Mouse (Mus musculus): ENCODE measurements around the gene Zfp444. TPM values are rescaled to one million over a fixed set of nuclear protein-coding genes. Genes with fewer than 3 reads are reported as not detected.
"Not testable (repeated sequence)": the region's sequence is repeated elsewhere in the genome, so short reads cannot be mapped to it uniquely, and the experiment has no call there.

The Zfp444 gene
- total RNA-seq, 1 experiment from 2014 or later = 12.8 TPM

- ATAC-seq (replicated peaks in 1 of 2; ENCODE audit: insufficient read depth in 1 of 2, low FRiP score in 2 of 2, low TSS enrichment in 1 of 2, low read depth in 1 of 2, poor library complexity in 2 of 2, severe bottlenecking in 2 of 2) = no peak
Measured at GRCm38 (mm10) chr7:6185391-6185790, 13.4 kb downstream of the Zfp444 start.

- no peak for ATAC-seq (replicated peaks in 1 of 2; ENCODE audit: insufficient read depth in 1 of 2, low FRiP score in 2 of 2, low TSS enrichment in 1 of 2, low read depth in 1 of 2, poor library complexity in 2 of 2, severe bottlenecking in 2 of 2)
Measured at GRCm38 (mm10) chr7:6186176-6186575, 14.2 kb downstream of the Zfp444 start.

- no peak for ATAC-seq (replicated peaks in 1 of 2; ENCODE audit: insufficient read depth in 1 of 2, low FRiP score in 2 of 2, low TSS enrichment in 1 of 2, low read depth in 1 of 2, poor library complexity in 2 of 2, severe bottlenecking in 2 of 2)
Measured at GRCm38 (mm10) chr7:6186756-6187155, 14.7 kb downstream of the Zfp444 start.

DNA sequence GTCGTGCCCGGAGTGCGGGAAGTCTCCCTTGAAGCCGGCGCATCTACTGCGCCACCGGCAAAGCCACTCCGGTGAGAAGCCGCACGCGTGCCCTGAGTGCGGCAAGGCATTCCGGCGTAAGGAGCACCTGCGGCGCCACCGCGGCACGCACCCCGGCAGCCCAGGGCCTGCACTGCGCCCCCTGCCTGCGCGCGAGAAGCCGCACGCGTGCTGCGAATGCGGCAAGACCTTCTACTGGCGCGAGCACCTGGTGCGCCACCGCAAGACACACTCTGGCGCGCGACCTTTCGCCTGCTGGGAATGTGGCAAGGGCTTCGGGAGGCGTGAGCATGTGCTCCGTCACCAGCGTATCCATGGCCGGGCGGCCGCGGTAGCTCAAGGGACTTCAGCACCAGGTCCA is 17.5 kb downstream of the Zfp444 start:
- ATAC-seq (replicated peaks in 1 of 2; ENCODE audit: insufficient read depth in 1 of 2, low FRiP score in 2 of 2, low TSS enrichment in 1 of 2, low read depth in 1 of 2, poor library complexity in 2 of 2, severe bottlenecking in 2 of 2) = no peak

GRCm38 (mm10) chr7:6191376-6191775 is 19.4 kb downstream of the Zfp444 start:
- ATAC-seq (replicated peaks in 1 of 2; ENCODE audit: insufficient read depth in 1 of 2, low FRiP score in 2 of 2, low TSS enrichment in 1 of 2, low read depth in 1 of 2, poor library complexity in 2 of 2, severe bottlenecking in 2 of 2) = peak; percentile 50 to 63

DNA sequence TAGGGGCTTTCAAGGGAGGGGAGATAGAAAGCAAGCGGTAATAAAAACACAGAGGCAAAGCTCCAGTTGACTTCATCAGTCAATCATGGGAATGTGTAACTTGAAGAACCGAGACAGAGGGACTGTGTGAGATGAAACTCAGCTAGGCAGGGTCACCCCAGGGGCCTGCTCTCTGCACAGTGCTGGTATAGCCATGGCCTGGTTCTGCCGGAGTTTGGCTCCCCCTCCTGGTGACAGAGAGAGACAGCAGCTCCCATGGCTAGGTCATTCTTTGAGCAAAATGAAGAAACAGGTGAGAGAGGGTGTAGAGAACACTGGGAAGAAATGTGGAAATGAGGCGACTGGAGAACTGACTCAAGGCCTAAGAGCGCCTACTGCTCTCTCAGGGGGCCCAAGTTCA is 22.1 kb downstream of the Zfp444 start:
- ATAC-seq (replicated peaks in 1 of 2; ENCODE audit: insufficient read depth in 1 of 2, low FRiP score in 2 of 2, low TSS enrichment in 1 of 2, low read depth in 1 of 2, poor library complexity in 2 of 2, severe bottlenecking in 2 of 2) = peak; percentile 80

GRCm38 (mm10) chr7:6195777-6196176 is 23.8 kb downstream of the Zfp444 start:
- ATAC-seq (replicated peaks in 1 of 2; ENCODE audit: insufficient read depth in 1 of 2, low FRiP score in 2 of 2, low TSS enrichment in 1 of 2, low read depth in 1 of 2, poor library complexity in 2 of 2, severe bottlenecking in 2 of 2) = no peak

DNA sequence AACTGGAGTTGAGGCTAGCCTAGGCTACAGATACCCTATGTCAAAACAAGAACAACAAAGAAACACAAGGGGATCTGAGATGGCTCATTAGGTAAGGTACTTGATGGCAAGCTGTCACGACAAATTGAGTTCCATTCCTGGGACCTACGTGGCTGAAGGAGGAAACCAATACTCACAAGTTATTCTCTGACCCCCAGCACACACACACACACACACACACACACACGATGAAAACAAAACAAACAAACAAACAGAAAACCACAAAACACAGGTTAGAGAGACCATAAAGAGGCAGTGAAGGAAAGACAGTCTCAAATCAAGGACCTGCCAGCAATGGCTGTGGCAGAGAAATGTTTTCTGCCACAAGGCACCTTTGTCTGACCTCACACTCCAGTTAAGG is 24.8 kb downstream of the Zfp444 start, which contains the start of gene Galp:
TSS of gene Galp (plus strand) at position 301 of the 400 bp plus-strand sequence.
- no peak for ATAC-seq (replicated peaks in 1 of 2; ENCODE audit: insufficient read depth in 1 of 2, low FRiP score in 2 of 2, low TSS enrichment in 1 of 2, low read depth in 1 of 2, poor library complexity in 2 of 2, severe bottlenecking in 2 of 2)

GRCm38 (mm10) chr7:6204200-6204599 is 32.2 kb downstream of the Zfp444 start:
- no peak for ATAC-seq (replicated peaks in 1 of 2; ENCODE audit: insufficient read depth in 1 of 2, low FRiP score in 2 of 2, low TSS enrichment in 1 of 2, low read depth in 1 of 2, poor library complexity in 2 of 2, severe bottlenecking in 2 of 2)

GRCm38 (mm10) chr7:6213144-6213543 is 41.1 kb downstream of the Zfp444 start:
- peak; percentile 32 to 46; a peak in 1 of 4 replicates for ATAC-seq (replicated peaks in 1 of 2; ENCODE audit: insufficient read depth in 1 of 2, low FRiP score in 2 of 2, low TSS enrichment in 1 of 2, low read depth in 1 of 2, poor library complexity in 2 of 2, severe bottlenecking in 2 of 2)

GRCm38 (mm10) chr7:6214691-6215090 is 42.7 kb downstream of the Zfp444 start:
- not testable (repeated sequence) for ATAC-seq (replicated peaks in 1 of 2; ENCODE audit: insufficient read depth in 1 of 2, low FRiP score in 2 of 2, low TSS enrichment in 1 of 2, low read depth in 1 of 2, poor library complexity in 2 of 2, severe bottlenecking in 2 of 2)

DNA sequence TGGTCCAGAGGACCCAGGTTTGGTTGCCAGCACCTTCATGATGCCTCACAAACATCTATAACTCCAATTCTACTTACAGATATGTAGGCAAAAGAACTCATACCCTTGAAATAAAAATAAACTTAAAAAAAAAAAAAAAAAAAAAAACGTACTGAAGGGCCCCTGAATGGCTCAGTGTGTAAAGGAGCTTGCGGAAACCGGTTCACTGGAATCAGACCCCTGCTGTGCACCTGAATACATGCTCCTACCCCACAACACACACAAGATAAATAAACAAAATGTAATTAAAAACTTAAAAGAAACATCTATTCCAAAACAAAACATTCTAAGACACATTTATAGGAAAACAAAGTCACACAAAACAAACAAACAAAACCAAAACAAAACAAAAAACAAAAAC is 48.1 kb downstream of the Zfp444 start:
- ATAC-seq (replicated peaks in 1 of 2; ENCODE audit: insufficient read depth in 1 of 2, low FRiP score in 2 of 2, low TSS enrichment in 1 of 2, low read depth in 1 of 2, poor library complexity in 2 of 2, severe bottlenecking in 2 of 2) = no peak

DNA sequence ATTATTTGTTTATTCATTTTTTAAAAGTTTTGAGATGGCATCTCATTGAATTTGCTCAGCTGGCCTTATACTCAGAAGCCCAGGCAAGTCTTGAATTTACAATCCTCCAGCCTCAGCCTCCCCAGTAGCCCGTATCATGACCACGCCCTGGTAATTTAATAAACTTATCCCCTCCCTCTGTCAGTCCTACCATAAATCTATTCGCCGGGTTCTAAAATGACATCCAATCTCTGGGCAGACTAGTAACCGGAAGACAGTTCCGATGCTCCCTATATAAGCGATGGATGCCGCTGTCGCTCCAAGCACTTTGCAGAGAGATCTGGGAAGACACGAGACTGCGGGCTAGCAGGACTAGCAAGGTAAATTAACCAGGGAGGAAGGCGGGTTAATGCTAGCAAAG is 50.0 kb downstream of the Zfp444 start, which contains the start of gene Zscan5b:
TSS of gene Zscan5b (plus strand) at position 301 of the 400 bp plus-strand sequence.
- ATAC-seq (replicated peaks in 1 of 2; ENCODE audit: insufficient read depth in 1 of 2, low FRiP score in 2 of 2, low TSS enrichment in 1 of 2, low read depth in 1 of 2, poor library complexity in 2 of 2, severe bottlenecking in 2 of 2) = no peak

DNA sequence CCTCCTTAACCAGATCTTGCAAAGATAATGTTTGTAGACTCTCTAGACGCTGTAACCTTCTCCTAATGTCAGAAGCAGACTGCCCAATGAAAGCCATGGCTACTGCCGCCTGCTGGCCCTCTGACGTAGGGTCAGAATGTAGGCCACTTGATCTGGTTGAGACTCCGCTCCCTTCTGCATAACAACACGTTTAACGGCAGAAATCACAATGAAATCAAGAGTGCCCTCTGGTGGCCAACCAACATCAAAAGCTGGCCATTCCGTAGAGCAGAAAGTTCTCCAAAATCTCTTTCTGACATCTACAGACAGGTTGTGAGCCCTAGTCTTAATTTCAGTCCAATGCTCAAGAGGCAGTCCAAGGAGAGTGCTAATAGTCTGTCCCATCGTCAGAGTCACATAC is 56.5 kb downstream of the Zfp444 start:
- ATAC-seq (replicated peaks in 1 of 2; ENCODE audit: insufficient read depth in 1 of 2, low FRiP score in 2 of 2, low TSS enrichment in 1 of 2, low read depth in 1 of 2, poor library complexity in 2 of 2, severe bottlenecking in 2 of 2) = not testable (repeated sequence)

- no peak for ATAC-seq (replicated peaks in 1 of 2; ENCODE audit: insufficient read depth in 1 of 2, low FRiP score in 2 of 2, low TSS enrichment in 1 of 2, low read depth in 1 of 2, poor library complexity in 2 of 2, severe bottlenecking in 2 of 2)
Measured at GRCm38 (mm10) chr7:6239787-6240186, 67.8 kb downstream of the Zfp444 start.

DNA sequence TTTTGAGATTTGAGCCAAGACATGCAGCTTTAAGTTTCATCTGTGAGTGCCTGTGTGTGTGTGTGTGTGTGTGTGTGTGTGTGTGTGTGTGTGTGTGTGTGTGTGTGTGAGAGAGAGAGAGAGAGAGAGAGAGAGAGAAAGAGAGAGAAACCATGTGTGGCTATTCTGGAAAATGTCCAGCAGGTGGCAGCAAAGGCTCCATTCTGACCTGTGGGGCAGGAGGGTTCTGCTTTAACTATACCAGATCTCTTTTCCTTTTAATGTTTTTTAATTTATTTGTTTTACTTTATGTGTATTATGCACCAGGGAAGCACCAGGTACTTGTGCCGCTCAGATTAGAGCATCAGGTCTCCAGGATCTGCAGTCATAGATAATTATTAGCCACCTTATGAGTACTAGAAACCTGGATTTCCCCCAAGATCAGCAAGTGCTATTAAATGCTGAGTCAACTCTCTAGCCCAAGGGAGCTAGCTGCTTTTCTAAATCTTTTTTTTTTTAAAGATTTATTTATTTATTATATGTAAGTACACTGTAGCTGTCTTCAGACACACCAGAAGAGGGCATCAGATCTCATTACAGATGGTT is 68.9 kb downstream of the Zfp444 start:
- ATAC-seq (replicated peaks in 1 of 2; ENCODE audit: insufficient read depth in 1 of 2, low FRiP score in 2 of 2, low TSS enrichment in 1 of 2, low read depth in 1 of 2, poor library complexity in 2 of 2, severe bottlenecking in 2 of 2) = peak; percentile 56 to 80

Measured in hematopoietic stem cell, adult 5-6 weeks (primary cell).